Mouse (Mus musculus) kidney, postnatal 36 days (tissue): ENCODE data around the gene Pacrg.

Experiments used
- DNase-seq, 2 experiments: peaks; one replicate each; pipeline ENCODE4 v3.0.0; 2021 to 2022; ENCODE audit warnings: mixed read lengths in 2 of 2

Pacrg gene

DNA sequence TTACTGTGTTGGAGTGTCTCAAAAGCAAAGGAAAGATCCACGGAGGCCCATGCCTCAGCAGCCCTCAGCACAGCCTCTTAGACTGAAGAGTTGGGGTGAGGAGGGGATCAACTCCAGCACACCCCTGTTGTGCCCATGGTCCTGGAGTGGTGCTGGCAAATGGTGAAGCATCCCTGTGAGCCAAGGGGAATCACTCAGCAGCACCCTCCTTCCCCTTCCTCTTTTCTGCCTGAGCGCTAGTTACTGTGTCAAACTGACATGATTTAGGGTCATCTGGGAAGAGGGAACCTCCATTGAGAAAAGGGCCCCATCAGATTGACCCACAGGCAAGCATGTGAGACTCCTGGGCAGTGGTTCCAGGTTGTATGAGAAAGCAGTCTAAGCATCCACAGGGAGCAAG lies 299.3 kb downstream of the Pacrg start:
- DNase-seq = no peak

DNA sequence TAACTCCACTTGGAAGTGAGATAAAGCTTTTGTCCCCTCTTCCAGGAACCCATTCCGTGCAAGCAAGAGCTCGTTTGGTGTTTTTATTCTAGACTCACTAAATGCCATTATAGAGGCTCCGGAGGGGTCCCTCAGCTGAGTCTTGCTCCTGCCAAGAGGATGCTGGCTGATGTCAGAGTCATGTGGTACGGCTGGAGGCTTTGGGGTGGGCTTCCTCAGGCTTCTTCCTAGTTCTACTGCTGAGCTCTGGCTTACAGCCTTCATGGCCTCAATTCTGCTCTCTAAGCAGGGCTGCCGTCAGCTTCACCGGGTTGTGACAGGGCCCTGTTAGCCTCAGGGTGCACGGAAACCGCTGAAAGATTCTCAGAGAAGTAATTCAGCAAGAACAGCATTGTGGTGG lies 305.9 kb downstream of the Pacrg start:
- DNase-seq = no peak

DNA sequence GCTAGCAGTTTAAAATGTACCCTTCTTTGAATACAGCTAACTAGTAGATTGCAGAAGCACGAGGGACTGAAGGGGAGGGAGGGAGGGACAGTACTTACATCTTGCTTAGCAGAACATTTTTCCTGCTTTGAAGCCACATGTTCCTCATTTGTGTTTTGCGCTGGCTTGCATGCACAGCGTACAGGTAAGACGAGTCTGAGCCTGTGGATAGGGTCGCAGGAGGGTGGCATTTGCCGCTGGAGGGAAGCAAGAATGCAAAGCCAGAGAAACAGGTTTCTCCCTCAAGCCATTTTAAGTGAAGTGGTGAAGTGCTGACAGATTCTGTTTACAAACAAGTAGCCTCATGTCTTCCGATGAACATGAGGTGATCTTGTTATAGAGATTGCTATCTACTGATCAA lies 306.6 kb downstream of the Pacrg start:
- DNase-seq = no peak

DNA sequence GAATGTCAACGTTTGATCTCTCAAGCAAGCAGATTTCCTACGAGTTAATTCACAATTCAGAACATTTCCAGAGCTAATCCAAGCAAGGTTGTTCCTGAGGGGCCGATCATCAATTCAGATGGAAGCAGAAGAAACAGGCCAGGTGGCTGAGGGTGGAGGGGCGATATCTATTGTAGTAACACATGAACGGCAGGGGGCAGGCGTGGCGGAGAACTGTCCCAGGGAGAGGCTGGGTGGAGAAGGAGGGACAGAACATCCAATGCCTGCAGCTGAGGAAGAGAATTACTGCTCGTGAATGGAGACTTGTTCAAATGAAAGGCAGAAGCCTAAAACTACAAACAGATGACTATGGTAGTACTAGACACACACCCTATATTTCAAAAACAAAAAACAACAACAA lies 309.1 kb downstream of the Pacrg start:
- peak; percentile 31 to 77 for DNase-seq

DNA sequence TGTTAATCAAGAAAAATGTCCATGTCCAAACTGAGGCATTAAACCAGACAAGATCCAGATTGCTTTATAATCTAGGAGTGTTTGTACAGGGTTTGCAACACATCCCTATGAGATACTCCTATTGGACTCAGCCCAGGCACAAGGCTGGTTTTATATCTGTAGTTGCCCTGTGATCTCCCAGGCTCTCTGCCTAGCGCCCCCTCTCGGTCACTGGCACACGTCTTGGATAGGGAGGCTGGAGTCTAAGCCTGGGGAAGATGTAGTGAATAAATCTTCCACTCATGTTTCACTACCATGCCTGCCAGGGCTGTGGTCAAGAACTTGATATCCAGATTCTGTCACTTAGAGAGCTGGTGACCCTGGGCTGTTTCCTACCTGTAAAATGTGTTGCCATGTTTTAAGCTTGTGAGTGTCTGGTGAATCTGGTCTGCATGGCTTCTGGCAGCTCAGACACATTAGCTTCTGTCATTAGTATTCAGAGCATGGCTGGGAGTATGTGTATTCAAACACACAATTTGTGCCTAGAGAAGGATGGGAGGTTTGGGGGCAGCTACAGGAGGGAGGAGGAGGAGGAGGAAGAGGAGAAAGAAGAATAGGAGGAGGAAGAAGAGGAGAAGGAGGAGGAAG lies 310.7 kb downstream of the Pacrg start:
- DNase-seq = peak in 1 of 2 experiments; percentile 40

DNA sequence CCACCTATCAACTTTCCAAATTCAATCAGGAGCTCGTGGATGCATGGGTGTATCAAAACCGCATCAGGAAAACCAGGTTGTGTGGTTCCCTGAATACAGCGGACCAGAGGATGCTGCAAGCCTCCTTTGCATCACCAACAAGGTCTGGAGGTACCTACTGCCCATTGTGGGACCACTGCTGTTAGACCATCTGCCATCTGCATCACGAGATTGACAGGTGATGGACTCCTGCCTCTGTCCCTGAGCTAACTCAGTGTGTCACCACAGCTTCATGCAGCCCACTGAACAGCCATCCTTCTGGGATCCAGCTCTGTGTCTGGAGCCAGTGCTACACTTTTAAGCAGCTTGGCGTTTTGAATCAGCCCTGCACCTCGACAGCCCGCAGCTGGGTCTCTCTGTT lies 318.8 kb downstream of the Pacrg start:
- DNase-seq = no peak

DNA sequence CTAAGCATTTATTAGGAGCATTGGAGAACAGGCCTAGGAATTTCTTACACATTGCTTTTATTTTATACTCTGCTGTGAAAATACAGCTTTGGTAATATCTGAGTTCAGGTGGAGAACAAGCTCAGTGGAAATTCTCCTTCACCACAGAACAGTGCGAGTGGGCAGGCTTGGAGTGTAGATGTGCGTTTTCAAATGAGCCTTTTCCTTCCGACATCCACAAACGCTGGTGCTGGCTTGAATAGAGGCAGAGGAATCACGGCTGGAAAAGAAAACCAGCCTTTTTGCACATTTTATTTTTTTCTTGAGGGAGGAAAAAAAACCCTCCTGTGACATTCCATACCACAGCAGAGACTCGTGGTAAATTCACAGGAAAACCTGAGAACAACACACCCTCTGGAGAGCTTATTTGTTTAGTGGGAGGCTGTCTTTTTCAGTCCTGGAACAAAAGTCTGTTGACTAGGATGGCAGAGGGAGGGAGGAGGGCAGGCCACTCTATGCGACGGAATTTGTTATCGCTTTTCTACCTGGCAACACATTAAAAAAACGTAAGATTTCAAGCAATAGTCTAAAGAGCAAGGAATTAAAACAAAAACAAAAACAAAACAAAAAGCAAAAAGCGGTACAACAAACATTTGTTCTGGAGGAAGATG lies 320.5 kb downstream of the Pacrg start:
- DNase-seq = no peak

DNA sequence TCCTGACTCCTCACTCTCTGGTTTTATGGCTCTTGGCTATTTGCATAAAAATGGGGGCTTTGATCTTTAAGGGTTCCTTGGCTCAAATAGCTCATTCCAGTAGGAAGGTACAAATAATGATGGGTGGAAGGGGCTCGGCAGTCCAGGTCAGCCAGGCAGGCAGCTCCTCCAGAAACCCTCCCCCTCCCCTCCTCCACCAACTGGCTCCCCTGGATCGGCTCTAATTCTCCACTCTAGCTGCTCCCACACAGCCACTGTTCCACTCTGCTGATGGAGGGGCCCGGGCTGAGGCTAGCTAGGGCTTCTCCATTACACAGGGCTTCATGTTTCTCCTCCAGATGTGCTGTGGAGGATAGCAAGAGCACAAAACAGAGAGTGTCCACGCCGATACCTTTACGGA lies 325.3 kb downstream of the Pacrg start:
- no peak for DNase-seq

DNA sequence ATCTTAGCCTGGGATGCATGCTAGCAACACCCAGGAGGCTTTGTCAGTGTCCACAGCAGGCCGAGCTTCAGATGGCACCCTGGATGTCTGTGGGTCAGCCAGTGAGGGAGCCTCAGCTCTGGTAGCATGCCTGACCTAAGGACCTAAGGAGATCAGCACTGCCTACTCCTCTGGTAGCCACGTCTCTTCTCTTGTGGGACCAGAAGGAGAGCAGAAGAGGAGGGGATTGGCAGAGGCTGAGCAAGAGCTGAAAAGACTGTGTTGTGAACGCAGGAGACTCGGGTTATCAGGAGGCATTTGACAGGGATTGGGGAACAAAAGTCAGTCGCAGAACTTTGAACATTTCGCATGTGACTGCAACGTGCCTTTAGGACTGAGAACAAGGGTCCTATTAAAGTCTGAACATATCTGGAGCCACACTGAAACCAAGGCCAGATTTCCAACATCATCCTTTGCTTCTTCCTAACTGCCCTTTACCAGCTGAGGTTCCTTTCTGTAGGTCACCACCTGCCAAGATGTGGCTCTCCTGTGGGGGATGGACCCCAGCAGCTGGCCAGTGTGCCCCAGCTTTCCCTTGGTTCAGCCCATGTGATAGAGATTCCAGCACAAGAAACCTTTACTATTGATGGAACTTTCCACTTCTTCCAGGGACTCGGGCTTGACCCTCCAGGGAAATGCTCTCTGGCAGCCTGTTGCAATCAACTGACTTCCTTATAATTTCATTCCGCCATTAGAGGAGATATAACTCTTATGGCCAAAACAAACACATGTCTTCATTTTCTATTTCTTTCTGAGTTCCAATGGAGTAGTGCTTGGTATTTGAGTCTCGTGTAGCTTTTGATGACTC lies 329.0 kb downstream of the Pacrg start:
- DNase-seq = peak; percentile 33 to 44

DNA sequence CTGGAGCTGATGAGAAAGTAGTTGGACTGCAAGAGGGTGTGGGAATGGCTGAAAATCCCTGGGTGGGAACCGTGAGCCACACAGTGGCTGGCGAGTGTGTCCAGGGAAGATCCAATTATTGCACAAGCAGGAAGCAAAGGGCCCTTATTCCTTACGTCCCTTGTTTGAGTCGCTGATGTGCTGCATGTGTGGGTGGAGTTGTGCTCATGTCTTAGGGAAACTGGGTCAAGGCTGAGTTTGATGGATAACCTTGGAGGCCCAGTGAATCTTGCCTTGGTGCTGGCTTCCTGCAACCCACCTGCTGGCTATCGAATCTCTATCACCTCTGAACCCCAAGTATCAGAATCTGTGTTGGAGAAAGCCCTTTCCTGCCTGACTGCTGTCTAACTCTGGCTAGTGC lies 329.6 kb downstream of the Pacrg start:
- no peak for DNase-seq

DNA sequence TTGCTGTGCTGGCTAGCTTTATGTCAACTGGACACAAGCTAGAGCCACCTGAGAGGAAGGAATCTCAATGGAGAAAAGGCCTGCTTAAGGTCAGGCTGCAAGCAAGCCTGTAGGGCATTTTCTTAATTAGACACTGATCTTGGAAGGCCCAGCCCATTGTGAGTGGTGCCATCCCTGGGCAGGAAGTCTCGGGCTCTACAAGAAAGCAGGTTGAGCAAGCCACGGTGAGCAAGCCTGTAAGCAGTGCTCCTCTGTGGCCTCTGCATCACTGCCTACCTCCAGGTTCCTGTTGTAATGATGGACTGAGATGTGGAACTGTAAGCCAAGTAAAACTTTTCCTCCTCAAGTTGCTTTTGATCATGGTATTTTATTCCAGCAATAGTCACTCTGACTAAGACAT lies 332.0 kb downstream of the Pacrg start:
- no peak for DNase-seq

DNA sequence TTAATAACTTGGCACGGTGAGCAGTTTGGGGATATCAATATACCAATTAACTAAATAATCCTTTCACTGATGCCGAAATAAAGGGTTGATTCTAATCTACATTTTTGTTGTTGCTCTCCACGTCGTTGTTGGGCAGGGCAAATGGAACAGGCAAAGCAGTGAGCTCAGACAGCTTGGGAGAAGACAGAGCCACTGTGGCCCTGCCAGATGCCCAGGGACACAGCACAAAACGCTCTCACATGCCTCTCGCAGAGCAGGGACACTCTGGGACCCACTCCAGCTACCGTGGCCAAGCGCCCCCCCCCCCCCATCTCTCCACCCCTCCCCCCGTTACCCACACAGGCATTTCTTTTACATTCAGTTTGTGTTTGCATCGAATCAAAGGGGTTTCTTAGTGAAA lies 332.6 kb downstream of the Pacrg start:
- no peak for DNase-seq

DNA sequence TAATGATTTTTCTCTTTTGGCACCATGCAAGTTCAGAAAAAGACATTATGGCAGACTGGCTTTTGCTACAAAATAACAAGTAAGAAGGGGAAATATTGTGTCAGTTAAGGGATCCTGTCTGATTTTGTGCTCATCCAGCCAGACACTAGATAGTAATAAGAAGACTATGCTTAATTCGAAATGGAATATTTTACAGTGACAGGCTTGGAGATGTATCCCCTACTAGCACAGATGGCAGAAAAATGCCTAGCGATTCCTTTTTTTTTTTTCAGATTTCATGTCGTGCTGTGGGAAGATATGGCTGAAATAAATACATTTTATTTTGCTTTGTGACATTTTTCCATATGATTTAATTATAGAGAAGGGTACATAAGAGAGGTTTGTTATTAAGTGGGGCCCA lies 333.2 kb downstream of the Pacrg start:
- no peak for DNase-seq

DNA sequence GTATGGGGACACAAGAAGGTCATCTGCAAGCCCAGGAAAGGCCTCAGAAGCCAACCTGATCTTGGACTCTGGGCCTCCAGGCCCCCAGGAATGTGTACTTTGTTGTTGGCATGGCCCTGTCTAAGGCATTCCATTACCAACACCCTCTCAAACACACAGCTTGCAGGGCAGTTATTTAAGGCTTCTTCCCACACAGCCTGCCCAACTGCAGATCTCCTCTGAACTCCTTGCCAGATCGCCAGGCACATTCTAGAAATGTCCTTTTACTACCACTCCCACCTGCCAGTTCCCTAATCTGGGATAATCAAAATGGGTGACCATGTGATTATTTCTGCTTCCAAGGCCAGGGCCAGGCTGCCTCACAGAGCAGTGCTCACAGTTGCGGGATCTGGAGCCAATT lies 338.7 kb downstream of the Pacrg start:
- no peak for DNase-seq

DNA sequence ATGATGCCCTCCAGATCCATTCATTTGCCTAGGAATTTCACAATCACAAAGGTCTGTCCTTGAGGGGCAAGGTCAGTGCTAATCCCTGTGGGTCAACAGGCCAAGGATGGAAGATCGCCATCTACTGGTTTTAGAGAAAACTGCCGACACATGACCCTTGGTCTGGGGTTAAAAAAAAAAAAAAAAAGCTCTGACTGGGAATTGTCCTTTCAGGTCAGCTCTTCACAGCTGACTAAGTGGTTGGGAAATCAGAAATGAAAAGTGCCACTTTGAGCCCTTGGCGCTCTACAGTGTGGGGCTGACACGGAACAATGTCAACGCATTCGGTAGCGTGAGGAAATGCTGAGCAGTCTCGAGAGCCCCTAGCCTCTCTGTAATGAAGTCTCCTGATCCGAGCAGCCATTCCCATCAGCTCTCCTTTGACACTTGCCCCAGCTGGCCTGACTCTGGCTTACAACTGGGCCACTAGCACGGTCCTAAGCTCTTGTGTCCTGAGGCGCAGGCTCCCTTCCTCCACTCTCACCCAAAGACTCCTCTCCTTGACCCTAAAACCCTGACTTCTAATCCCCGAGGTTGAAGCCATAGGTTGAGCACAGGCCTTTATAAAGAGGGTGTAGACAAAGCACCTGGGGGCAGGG lies 339.2 kb downstream of the Pacrg start:
- DNase-seq = peak; percentile 48 to 52

DNA sequence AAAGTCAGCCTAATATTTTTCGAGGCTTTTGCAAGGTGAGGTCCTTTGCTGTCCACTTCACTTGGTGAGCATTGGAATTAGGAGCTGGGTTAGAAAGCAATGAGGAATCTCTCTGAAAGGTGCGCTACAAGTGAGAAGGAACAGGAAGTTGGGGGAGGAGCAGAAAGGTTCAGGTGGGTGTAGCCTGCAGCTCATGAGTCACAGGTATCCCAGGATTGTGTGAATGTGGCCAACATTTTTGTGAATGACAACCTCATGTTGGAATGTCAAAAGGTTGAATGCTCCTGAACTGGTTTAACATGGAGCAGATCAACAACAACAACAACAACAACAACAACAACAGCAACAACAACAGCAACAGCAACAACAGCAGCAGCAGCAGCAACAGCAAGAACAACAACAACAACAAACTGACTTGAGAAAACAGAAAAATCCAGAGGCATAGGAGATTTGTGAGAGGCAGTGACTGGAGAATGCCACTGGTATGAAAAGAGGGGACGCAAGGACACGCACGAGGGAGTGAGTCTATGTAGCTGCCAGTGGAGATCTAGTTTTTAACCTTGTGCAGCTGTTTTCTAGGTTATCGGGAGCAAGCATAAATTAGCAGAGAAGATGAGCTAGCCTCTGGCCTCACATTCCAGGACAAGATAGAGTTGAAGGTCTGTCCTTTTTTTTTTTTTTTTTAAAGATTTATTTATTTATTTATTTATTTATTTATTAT lies 341.0 kb downstream of the Pacrg start:
- DNase-seq = no peak

DNA sequence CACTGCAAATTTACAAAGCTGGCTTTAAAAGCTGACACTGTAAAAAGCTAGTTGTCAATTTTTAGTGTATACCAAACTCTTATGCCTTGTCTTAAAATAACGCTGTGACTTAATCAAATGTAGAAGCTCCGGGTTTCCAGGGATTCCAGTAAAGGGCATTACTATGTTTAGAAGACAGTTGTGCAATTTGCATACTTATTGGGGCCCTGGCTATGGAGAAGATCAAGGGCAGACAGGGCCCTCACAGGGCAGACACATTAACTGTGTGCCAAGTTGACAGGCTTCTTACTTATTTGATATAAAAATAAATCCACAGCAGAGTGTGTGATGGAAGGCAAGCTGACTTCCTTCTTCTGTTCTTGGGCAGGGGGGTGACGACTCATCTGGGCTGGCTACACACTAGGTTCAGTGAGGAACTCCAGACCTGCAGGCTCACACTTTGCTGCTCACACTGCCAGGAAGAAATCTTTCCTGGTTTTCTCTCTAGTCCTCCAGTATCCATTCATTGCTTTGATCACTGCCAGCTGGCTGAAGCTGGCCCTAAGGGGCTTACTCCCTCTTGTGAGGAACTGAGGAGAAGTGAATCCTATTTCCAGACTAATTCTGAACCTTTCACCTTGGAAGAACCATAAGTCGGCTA lies 342.2 kb downstream of the Pacrg start:
- DNase-seq = no peak

DNA sequence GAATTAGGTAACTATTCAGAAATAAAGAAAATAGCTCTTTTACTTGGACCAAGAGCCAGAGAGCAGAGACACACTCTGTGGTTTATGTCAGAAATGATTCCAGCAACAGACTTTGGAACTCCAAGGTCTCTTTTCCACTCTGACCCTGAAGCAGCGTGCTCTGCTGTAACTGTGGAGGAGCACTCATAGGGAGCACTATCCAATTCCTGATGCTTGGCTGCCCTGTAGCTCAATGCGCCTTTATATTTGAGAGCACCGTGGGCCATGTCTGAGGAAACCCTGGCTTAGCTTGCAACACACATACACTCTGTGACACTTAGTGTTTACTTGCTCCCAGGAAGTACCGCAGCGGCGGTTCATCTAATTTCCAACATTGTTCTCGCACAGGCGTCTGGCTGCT lies 344.0 kb downstream of the Pacrg start:
- DNase-seq = no peak

DNA sequence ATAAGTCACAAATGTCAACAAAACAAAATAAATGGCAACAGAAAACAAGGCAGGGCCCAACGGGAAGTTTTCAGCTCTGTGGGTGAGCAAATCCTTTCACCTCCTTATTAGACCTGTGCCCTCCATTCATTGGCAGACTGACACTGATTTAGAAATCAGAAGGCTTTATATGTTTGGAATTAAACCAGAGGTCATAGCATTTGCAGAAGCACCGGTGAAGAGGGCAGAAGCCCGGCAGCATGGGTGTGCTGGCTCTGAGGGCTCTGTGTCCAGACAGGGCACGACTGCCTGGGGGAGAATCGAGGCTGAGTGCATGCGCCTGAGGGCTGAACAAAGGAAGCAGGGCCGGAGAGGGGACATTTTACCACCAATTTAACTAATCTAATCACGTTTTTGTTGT lies 344.5 kb downstream of the Pacrg start:
- DNase-seq = no peak

DNA sequence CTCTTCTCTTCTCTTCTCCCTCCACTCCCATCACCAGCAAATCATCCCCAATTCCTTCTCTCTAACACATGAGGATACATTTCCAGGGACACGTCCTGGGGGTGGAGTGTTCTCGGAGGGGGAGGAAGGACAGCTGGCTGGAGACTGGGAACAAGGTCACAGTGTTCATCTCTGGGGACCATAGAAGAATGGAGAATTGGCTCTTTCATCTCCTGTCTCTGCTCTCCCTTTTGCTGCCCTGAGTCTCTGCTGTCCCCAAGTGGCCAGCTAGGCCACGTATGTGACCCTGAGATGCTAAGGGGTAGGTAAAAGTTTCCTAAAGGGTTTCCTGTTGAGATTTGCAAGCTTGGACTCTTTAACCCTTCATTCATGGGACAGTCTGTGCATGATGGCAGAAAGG lies 347.0 kb downstream of the Pacrg start:
- peak; percentile 52 to 59 for DNase-seq

DNA sequence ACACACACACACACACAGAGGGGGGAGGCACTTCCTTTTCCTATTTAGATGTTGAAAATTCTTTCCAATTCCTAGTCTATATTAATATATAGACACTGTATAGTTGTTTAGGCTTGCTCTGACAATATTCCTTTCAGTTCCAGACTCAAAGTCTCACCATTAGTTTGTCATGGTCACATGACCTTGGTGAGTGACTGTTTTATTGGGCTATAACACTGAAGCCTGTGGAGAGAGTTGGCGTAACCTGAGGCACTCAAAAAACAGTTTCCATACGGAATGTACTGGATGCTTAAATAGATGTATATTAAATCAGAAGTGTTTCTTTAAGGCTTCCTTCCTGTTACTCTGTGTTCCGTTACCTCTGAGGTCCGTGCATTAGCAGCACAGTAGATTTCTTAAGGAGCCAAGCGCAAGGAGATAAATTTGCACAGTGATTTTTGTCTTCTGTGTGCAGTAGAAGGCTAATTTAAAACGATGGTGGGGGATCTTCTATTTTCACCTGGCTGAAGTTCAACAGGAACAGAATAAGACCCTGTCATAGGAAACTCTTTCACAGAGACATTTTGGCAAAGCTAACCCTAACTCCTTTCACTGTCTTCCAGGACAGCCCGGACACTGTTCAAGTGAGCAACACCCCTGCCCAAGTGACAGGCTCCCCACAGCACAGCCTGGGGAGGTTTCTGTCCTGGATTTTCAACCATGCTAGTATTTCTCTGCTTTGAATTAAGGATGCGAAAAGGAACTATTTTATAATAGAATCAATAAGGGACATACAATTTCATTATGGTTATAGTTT lies 349.5 kb downstream of the Pacrg start:
- no peak for DNase-seq

DNA sequence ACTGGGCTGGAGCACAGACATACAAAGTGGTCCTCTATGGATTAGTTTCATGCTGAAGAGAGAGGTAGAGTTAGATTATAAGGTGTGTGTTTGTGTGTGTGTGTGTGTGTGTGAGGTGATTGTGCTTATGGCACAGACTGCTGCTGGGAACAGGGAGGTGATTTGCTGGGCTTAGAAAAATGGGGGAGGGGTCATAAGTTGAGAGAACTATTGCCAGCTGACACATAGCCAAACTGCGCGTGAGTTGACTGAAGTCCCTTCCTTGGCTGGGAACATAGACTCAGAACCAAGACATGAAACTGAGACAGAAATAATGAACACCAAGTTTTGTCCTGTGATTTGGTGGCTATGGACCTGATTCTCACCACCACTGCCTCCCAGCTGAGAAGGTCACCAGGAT lies 351.2 kb downstream of the Pacrg start:
- no peak for DNase-seq
